Mouse (Mus musculus) lung, embryonic 16.5 days (tissue): ENCODE measurements around the gene Atg7. TPM values are rescaled to one million over a fixed set of nuclear protein-coding genes. Genes with fewer than 3 reads are reported as not detected.

ENCODE experiments used
- ATAC-seq: fragments of 200-750 bp; cut with Nextera tagmentation; 2 replicates; pipeline ENCODE4 v1.8.0; 2017; ENCODE audit warnings: low read depth, mild to moderate bottlenecking, moderate library complexity
- H3K27ac ChIP-seq: fragments of 300-500 bp; sonication (generic); 2 replicates; pipeline ENCODE4 v1.5.1; 2014; ENCODE audit warnings: mild to moderate bottlenecking, control low read depth, low read length
- H3K27me3 ChIP-seq: fragments of 300-500 bp; sonication (generic); 2 replicates; pipeline ENCODE4 v1.6.1; 2014; ENCODE audit warnings: low read depth, low read length, mixed read lengths; ENCODE audit not compliant: control insufficient read depth, insufficient read depth
- H3K36me3 ChIP-seq: fragments of 300-500 bp; sonication (generic); 2 replicates; pipeline ENCODE4 v1.6.1; 2014; ENCODE audit warnings: low read length; ENCODE audit not compliant: control insufficient read depth, insufficient read depth
- H3K4me1 ChIP-seq: fragments of 300-500 bp; sonication (generic); replicated peaks from 2 replicates; pipeline ENCODE4 v1.6.1; 2014; ENCODE audit warnings: low read length, mixed read lengths; ENCODE audit not compliant: control insufficient read depth, insufficient read depth
- H3K4me2 ChIP-seq: fragments of 300-500 bp; sonication (generic); 2 replicates; pipeline ENCODE4 v1.6.1; 2014; ENCODE audit warnings: low read depth, low read length, control low read depth
- H3K4me3 ChIP-seq: fragments of 300-500 bp; sonication (generic); 2 replicates; pipeline ENCODE4 v1.5.1; 2014; ENCODE audit warnings: mild to moderate bottlenecking, low read length, control low read depth
- H3K9ac ChIP-seq: fragments of 300-500 bp; sonication (generic); 2 replicates; pipeline ENCODE4 v1.6.1; 2014; ENCODE audit warnings: low read length, control low read depth
- H3K9me3 ChIP-seq: fragments of 300-500 bp; sonication (generic); 2 replicates; pipeline ENCODE4 v1.6.1; 2016; ENCODE audit warnings: low read length; ENCODE audit not compliant: control insufficient read depth
- WGBS: fragments of 180-500 bp; shearing (Covaris S2); extraction: QIAGEN DNeasy Blood & Tissue Kit; methylation state at CpG from one replicate; pipeline ENCODE4 v1.1.7; 2014; 5-methylcytosine and 5-hydroxymethylcytosine counted together
- polyA plus RNA-seq: library from polyadenylated mRNA; unstranded; fragments of >200 nt; fragmentation: Nextera tagmentation; extraction: Ambion mirVana; gene quantifications from 2 replicates; pipeline ENCODE4 v1.2.1, GENCODE M21; 2015

Atg7 gene
- polyA plus RNA-seq, 1 experiment from 2014 or later = 24.9 TPM

- Histone ChIP-seq H3K9ac (no peak overlapping the region), H3K4me3 (no peak overlapping the region), H3K27me3 (no peaks in the 10 kb centered on the region), H3K4me2 (no peak overlapping the region), H3K4me1 (peaks cover 11% of the 10 kb centered on the region), H3K36me3 (no peaks in the 10 kb centered on the region), H3K9me3 (peaks cover 3% of the 10 kb centered on the region; the same call in 1 of the 2 replicates), H3K27ac (no peak overlapping the region)
- no peak for ATAC-seq
- 82% methylated on average over 4 of the region's 4 CpGs for WGBS
Measured at GRCm38 (mm10) chr6:114812779-114813178, 169.9 kb downstream of the Atg7 start.

GRCm38 (mm10) chr6:114814199-114814881 is 171.4 kb downstream of the Atg7 start:
- Histone ChIP-seq H3K36me3 (no peaks in the 10 kb centered on the region), H3K4me3 (no peak overlapping the region), H3K9ac (no peak overlapping the region), H3K27me3 (no peaks in the 10 kb centered on the region), H3K4me2 (no peak overlapping the region), H3K9me3 (peaks cover 3% of the 10 kb centered on the region; the same call in 1 of the 2 replicates), H3K4me1 (peaks cover 18% of the 10 kb centered on the region), H3K27ac (no peak overlapping the region)
- no peak for ATAC-seq
- 58% methylated on average over 6 of the region's 6 CpGs for WGBS

- Histone ChIP-seq H3K27me3 (no peaks in the 10 kb centered on the region), H3K9me3 (peaks cover 3% of the 10 kb centered on the region; the same call in 1 of the 2 replicates), H3K4me1 (peaks cover 23% of the 10 kb centered on the region), H3K9ac (no peak overlapping the region), H3K4me2 (no peak overlapping the region), H3K4me3 (no peak overlapping the region), H3K36me3 (no peaks in the 10 kb centered on the region), H3K27ac (no peak overlapping the region)
- 95% methylated on average over 5 of the region's 5 CpGs for WGBS
- ATAC-seq = no peak
Measured at GRCm38 (mm10) chr6:114814882-114815650, 172.2 kb downstream of the Atg7 start.

GRCm38 (mm10) chr6:114817948-114818347 is 175.1 kb downstream of the Atg7 start:
- 19% methylated on average over 11 of the region's 11 CpGs for WGBS
- Histone ChIP-seq H3K9ac (no peak overlapping the region), H3K36me3 (no peaks in the 10 kb centered on the region), H3K4me3 (no peak overlapping the region), H3K4me2 (no peak overlapping the region), H3K27me3 (no peaks in the 10 kb centered on the region), H3K27ac (peak overlapping the region; percentile 33), H3K9me3 (peaks cover 5% of the 10 kb centered on the region), H3K4me1 (peaks cover 45% of the 10 kb centered on the region)
- no peak for ATAC-seq

GRCm38 (mm10) chr6:114818471-114818870 is 175.6 kb downstream of the Atg7 start:
- peaks cover 45% of the 10 kb centered on the region for H3K4me1 ChIP-seq
- 36% methylated on average over 6 of the region's 6 CpGs for WGBS
- ATAC-seq = peak; percentile 31; the same call in 1 of the 2 replicates

GRCm38 (mm10) chr6:114819971-114820481 is 177.1 kb downstream of the Atg7 start:
- 0 out of 2 replicates have a peak overlapping the region, but pooled peaks have one; percentile 4 for H3K4me2 ChIP-seq
- WGBS = 25% methylated on average over 9 of the region's 9 CpGs
- no peaks in the 10 kb centered on the region for H3K36me3 ChIP-seq
- no peaks in the 10 kb centered on the region for H3K27me3 ChIP-seq
- H3K4me1 ChIP-seq = peaks cover 45% of the 10 kb centered on the region
- H3K9ac ChIP-seq = no peak overlapping the region
- ATAC-seq = peak; percentile 63
- no peak overlapping the region for H3K4me3 ChIP-seq
- H3K9me3 ChIP-seq = peaks cover 2% of the 10 kb centered on the region; the same call in 1 of the 2 replicates
- peak overlapping the region; percentile 76 for H3K27ac ChIP-seq

More at GRCm38 (mm10) chr6:114818471-114818870, 175.6 kb downstream of the Atg7 start:
- Histone ChIP-seq H3K4me3 (no peak overlapping the region), H3K27ac (peak overlapping the region; percentile 33), H3K9ac (no peak overlapping the region), H3K27me3 (no peaks in the 10 kb centered on the region), H3K9me3 (peaks cover 5% of the 10 kb centered on the region), H3K4me2 (no peak overlapping the region), H3K36me3 (no peaks in the 10 kb centered on the region)

GRCm38 (mm10) chr6:114821646-114822045 is 178.7 kb downstream of the Atg7 start:
- H3K27ac ChIP-seq = peak overlapping the region; percentile 76
- 49% methylated on average over 7 of the region's 7 CpGs for WGBS
- peaks cover 45% of the 10 kb centered on the region for H3K4me1 ChIP-seq

GRCm38 (mm10) chr6:114826889-114827288 is 184.0 kb downstream of the Atg7 start:
- 75% methylated on average over 2 of the region's 2 CpGs for WGBS
- no peak overlapping the region for H3K4me3 ChIP-seq

More at GRCm38 (mm10) chr6:114821646-114822045, 178.7 kb downstream of the Atg7 start:
- Histone ChIP-seq H3K4me2 (no peak overlapping the region), H3K27me3 (no peaks in the 10 kb centered on the region), H3K9ac (peak overlapping the region; percentile 26; the same call in 1 of the 2 replicates), H3K9me3 (peaks cover 2% of the 10 kb centered on the region; the same call in 1 of the 2 replicates), H3K36me3 (no peaks in the 10 kb centered on the region), H3K4me3 (no peak overlapping the region)
- ATAC-seq = peak; percentile 84

More at GRCm38 (mm10) chr6:114826889-114827288, 184.0 kb downstream of the Atg7 start:
- no peak for ATAC-seq
- Histone ChIP-seq H3K9me3 (peaks cover 2% of the 10 kb centered on the region; the same call in 1 of the 2 replicates), H3K36me3 (no peaks in the 10 kb centered on the region), H3K9ac (no peak overlapping the region), H3K27ac (no peak overlapping the region), H3K27me3 (no peaks in the 10 kb centered on the region), H3K4me2 (no peak overlapping the region), H3K4me1 (peaks cover 6% of the 10 kb centered on the region)
